Mouse (Mus musculus) kidney, adult 11 months (tissue): ENCODE data around the gene Topbp1.

ENCODE experiments used
- DNase-seq: peaks from one replicate; pipeline ENCODE4 v3.0.0; 2022

Topbp1 gene

GRCm38 (mm10) chr9:103387011-103387653 is 82.1 kb downstream of the Topbp1 start:
- no peak for DNase-seq

GRCm38 (mm10) chr9:103389261-103389660 is 84.2 kb downstream of the Topbp1 start:
- DNase-seq, result no peak

- DNase-seq, result no peak
These were observed 86.9 kb downstream of the Topbp1 start for GRCm38 (mm10) chr9:103391796-103392372.

- DNase-seq, result no peak
These were observed 88.2 kb downstream of the Topbp1 start for GRCm38 (mm10) chr9:103393256-103393655.

GRCm38 (mm10) chr9:103398509-103399157 is 93.6 kb downstream of the Topbp1 start:
- peak; percentile 62 for DNase-seq
